Mouse (Mus musculus) urinary bladder, adult 18-20 months (tissue): ENCODE measurements around the gene Slc35c2.

Experiments used
- DNase-seq, 2 experiments: peaks; one replicate each; pipeline ENCODE4 v3.0.0; 2022; ENCODE audit warnings: low spot score in 2 of 2, mixed read lengths in 2 of 2

Slc35c2 gene

DNA sequence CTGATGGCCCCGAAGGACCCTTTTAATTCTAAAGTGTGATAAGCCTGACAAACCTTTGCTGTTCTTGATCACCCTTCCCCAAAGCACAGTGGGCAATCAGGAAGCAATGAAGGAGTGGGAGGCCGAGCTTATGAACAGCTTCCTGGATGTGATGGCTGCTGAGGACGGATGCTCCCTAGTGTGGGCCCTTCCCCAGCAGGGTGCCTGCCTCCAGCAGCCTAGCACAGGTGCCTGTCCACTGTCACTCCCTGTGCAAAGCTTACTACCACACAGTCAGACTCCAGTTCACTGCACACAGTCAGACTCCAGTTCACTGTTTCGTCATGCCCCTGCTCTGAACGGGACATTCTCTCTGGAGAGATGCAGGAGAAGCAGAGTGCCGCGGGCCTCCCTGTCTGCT, 24.7 kb upstream of the Slc35c2 start:
- no peak for DNase-seq

DNA sequence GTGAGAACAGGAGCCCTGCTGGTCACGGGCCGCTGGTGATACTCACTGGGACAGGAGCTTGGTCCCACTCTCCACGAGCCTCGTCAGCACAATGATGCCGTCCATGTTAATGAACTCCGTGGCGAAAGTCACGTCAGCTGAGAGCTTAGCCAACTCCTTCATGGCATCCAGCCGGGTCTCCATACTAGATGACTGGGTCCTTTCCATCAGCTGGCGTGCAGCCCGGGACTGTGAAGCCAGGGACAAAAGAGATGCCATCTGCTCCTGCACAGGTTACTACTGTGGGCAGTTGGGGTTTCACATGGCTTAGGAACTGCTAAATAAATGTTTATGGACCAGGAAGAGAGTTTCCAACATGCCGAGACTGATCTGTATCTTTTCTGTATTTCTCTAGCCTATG, 23.9 kb upstream of the Slc35c2 start:
- DNase-seq = no peak

DNA sequence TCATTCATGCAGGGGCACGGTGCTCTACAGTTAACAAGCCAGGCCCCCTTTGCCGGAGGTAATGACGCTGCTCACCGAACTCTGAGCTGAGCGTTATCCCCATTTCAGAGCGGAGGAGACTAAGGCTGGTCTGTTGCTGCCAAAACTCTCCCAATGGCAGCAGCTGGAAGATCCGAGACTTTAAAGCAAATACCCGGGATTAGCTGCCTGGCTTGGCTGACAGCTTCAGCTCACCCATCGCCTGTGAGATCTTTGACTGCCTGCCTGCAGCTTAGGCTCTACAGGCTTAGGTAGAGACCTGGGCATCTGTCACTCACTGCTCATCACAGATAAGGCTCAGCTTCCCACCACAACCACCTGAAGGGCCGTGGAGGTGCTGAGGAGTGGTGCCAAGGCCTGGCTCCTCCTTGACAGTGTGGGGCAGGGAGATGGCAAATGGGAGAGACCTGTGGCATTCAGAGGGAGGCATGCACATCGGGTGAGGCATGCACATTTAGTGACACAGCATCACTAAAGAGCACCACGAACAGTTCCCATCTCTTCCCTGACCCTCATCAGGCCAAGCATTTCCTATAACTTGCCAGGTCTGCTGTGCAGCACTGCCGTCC, 23.3 kb upstream of the Slc35c2 start:
- no peak for DNase-seq

DNA sequence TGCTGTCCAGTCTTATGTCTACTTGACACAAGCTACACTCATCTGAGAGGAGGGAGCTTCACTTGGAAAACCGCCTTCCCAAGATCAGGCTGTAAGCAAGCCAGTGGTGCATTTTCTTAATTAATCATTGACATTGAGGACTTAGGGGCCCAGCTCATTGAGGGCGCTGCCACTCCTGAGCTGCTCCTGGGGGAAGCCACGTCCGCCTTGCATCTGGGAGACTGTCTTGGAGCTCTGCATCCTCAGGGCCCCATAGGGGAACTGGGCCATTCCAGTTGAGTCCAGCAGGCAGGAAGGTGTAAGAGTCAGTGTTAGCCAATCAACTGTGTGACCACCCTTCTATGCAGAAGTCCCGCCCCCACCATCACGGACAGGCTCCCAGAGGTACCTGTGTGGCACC, 20.1 kb upstream of the Slc35c2 start:
- DNase-seq = no peak

DNA sequence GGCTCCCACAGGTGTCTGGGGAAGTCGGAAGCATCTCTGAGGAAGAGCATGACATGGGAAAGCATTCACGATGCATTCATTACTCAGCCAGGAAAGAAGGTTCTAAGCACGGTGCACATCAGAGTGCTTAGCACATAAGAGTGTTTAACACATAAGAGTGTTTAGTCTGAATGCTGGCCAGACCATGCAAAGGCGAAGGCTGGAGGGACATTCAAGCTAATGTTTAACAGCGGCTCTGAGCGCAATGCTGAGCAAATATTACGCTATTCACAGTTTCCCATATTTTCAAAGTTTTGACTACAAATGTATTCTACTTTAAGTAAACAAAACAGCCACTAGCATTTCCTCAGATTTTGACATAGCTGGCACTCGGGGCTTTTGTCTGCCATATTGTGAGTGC, 17.8 kb upstream of the Slc35c2 start:
- no peak for DNase-seq

DNA sequence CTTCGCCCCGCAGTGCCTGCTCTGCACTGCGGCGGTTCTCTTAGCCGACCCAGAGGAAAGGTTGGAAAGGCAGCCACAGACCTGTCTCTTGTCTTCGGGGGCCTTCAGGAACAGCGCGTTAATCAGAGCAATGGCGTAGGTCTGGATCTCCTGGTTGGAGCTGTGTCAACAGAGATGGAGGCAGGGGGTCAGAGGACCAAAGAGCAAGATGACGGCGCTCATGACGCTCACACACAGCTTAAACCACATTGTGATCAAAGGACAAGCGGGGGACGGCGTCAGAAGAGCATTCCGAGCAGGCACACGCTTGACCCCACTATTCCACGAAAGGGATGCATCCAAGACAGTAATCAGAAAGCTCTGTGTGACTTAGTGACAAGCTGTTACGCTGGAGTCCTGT, 17.1 kb upstream of the Slc35c2 start:
- no peak for DNase-seq

DNA sequence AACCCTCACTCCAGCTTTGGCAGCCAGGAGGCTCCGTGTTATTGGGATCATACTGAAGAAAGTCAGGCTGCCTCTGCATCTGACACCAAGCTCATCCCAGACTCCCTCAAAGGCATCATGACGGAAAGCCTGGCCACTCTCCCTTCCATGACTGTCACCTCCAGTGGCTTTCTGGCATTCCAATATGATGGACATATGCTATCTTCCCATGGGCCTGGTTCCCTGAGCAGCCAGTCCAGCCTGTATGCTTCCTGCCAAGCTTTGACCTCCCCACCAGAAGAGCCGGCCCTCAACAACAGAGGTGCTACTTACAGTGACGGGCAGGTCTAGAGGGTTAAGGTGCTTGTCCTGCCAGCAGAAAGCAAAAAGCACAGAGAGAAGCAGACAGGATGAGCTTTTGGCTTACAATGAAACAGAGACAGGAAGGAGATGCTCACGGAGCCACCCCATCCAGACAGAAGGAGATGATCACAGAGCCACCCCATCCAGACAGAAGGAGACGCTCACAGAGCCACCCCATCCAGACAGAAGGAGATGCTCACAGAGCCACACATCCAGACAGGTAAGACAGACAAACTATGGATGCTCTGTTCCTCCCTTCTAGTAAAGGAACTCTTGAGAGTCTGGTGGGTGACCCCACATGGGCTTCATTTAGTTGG, 15.8 kb upstream of the Slc35c2 start:
- no peak for DNase-seq

DNA sequence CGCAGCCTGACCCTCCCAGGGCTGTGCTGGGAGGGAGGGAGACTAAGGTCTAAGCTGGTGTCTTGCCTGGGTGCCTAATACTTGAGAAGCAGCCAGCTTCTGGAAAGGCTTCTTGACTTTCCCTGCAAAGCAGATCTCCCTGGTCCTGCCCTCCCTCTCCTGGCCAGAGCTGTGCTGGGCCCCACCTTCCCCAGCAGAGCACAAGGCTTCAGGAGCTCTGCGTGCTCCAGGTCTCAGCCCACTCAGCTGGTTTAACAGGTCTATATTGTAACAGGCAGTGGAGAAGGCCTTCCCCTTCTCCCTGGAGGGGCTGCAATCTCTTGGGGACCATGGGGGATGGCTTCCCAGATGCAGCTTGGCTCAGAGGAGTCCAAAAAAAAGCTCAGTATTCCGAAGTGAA, 13.7 kb upstream of the Slc35c2 start:
- DNase-seq = no peak

DNA sequence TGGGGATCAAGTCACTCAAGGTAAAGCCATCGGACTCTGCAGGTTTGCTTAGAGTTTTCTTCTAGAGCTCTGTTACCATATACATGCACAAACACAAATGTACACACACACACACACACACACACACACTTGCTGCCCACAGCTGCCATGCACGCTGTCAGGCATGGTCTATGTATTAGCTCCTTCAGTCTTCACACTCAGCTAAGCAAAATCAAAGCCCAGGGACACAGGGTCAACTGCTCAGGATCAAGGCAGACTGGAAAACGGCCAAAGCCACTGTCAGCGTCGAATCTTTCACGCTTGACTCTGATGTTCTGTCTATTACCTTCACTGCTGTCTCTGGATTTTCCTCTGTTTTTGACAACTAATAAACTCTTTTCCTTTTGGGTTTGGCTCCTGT, 13.2 kb upstream of the Slc35c2 start:
- DNase-seq = no peak

DNA sequence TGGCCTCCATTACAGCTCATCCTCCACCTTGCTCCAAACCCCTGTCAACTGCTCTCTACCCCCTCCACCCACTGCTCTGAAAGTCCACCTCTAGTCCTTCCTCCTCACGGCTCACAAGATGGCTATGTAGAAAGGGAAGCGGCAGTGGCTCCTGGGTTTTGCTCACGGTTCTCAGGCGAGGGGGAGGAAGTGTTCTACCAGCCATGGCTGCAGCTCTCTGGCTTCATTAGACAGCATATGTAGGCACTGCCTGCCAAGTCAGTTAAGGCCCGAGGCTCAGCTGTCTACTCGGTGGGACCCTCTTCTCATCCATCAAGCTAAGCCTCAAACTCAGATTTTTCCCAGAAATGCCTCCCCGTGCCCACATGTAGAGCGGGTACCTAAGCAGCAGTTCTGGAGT, 12.8 kb upstream of the Slc35c2 start:
- DNase-seq = no peak

DNA sequence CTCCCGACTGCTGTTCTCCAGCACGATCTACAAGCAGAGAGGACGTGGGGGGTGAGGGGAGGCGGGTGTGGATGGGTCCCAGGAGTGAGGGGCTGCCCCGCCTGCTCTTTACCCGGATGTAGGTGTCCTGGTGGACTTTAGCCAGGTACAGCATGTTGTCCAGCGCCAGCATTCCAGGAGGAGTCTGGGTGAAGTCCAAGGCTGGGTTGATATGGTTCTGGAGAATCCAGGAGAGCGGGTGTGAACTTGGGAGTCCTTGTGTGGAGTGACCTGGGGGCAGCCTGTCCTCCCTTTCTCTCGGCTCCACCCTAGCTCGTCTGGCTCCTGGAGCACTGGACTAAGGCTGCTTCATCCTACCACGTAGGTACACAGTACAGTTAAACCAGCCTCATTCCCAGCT, 9.8 kb upstream of the Slc35c2 start:
- DNase-seq = no peak

DNA sequence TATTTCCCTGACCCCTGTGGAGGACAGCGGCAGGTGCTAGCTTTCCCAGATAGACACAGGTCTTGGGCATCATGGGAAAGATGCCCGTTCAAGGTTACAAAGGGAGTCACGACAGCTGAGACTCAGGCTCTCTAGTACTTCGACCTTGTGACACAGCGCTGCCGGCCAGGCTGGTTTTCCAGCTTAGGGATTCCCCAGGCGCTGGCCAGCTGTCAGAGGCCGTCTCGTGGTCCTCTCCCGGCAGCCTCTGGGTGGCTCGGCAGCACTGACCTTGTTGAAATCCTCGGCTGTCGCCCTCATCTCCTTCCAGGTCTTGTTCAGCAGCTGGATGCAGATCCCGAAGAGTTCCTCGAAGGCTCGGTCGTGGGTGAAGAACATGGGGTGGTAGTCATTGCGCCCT, 8.9 kb upstream of the Slc35c2 start:
- no peak for DNase-seq

DNA sequence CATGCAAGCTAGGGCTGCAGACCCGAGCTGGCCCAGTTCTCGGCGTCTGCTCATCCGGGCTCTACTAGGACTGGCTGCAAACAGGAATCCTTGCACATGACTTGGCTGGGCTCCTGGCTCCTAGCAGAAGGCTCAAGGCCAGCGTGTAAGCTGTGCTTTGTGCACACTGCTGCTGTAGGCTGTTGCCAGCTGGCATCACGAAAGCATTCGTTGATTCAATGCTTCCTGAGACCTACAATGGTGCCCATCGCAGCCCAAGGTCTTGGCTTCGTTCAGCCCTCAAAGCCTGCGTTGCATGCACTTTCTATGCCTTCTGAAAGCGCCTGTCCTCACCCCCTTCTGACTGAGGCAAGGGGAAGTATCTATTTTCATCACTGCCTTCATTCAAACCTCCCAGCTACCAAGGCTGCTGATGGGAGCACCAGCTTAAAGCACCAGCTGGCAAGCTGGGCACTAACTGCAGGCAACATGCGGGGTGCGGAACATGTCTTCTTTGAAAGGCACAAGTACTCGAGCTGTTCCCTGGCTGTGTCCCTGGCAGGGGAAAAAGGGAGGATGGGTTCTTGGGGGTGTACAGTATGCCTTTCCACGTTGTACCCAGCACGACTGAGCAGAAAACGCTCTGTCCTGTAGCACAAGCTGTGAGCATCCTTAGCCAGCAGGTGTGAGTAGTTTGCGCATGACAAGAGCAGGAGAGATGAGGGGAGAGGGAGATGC, 804 bp upstream of the Slc35c2 start:
- peak; percentile 16 to 64 for DNase-seq

DNA sequence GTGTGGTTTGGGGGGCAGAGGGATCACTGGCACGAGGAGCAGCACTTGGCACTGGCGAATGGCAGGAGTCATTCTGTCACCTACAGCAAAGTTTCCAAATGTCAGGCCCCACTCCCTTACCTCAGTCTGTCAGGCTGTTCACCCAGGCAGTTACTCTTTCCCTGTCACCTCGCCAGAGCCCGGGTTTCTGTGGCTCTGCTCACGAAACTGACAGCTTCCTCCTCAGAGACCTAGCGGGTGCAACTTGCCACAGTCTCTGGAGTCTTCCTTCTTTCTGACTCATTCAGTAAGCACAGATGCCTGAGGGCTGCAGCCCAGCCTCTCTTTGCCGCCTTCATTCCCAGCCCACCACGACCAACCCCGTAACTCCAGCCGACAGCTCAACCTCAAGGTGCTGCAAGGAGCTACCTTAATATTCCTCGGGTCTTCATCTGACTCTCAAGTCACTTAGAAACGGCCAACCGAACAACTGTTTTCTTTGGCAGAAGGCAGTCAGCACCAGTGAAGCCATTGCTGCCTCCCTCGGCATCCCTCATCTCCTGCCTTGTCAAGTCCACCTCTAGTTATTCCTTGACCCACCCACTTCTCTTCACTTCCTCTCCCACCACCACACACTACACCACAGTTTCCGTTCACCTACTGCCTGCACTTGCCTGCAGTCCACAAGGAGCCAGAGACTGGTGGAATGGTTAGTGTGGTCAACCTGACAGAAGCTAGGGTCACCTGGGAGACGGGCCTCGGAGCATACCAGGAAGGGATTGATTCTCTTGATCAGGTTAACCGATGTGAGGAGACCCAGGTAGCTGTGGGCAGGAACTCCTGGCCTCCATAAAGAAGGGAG, 1.1 kb downstream of the Slc35c2 start:
- no peak for DNase-seq

DNA sequence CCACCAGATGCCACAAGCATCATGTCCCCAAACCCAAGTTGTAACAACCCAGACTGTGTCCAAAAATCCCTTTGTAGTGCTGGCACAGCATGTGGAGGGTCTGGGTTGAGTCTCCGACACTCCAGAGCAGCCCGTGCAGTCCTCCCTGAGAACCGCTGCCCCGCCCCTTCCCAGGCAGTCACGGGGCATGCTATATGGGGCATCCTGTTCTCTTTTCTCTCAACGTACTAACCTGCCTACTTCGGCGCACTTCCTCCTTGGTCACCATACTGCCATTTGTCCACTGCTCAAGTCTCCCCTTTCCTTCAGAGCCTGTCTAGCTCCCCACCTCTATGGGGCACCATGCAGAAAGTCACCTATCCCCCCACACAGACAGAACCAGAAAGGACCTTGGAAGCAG, 2.0 kb downstream of the Slc35c2 start:
- no peak for DNase-seq

DNA sequence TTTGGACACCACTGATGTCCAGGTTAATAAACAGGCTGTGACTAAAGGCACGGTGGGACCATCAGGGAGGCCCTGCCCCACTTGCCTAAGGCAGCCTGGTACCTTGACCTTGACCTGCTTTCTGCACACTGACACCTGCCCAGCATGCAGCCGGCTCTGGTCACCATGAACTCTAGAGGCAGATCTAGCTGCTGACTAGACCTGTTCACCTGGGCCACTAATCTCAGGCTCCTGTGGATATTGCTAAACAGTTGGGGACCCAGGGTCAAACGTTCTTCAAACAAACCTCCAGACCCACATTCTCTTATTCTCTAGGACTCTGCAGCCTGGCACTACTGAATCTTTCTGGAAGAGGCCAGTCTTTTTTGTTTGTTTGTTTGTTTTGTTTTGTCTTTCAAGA, 2.6 kb downstream of the Slc35c2 start:
- no peak for DNase-seq

DNA sequence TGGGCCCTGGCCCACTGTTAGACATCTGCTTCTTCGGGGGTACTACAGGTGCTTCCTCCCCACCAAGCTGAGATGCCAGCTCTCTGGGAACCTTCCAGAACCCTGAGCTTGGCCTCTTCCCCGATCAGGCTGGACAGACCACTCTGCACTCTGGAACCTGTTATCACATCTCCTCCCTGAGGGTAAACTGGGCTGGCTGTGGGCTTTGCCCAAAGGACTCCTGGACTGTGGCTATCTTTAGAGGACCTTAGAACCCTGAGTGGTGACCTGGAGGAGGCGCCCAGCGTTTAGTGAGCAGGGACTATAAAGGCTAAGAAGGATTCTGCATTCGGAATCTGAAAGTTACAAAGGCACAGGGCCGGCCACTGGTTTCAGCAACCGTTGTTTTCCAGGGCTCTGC, 3.3 kb downstream of the Slc35c2 start:
- no peak for DNase-seq

DNA sequence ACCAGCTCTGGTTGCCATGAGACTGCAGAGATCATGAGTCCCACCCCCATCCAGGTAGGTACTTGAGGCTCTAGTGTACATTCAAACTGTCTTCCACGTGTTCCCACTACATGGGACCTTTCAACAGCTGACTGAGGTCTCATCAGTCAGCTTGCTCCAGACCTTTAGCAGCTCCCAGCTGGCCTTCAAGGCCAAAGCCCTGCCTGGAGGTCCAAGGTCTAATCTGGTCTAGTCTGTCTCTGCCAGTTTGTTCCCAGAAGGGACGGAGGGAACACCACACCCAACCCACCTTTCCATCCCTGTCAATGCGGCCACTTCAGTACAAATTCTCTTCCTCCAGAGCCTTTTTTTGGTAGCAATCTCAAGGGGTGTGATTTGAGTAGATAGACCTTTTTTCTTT, 4.0 kb downstream of the Slc35c2 start:
- DNase-seq = no peak

DNA sequence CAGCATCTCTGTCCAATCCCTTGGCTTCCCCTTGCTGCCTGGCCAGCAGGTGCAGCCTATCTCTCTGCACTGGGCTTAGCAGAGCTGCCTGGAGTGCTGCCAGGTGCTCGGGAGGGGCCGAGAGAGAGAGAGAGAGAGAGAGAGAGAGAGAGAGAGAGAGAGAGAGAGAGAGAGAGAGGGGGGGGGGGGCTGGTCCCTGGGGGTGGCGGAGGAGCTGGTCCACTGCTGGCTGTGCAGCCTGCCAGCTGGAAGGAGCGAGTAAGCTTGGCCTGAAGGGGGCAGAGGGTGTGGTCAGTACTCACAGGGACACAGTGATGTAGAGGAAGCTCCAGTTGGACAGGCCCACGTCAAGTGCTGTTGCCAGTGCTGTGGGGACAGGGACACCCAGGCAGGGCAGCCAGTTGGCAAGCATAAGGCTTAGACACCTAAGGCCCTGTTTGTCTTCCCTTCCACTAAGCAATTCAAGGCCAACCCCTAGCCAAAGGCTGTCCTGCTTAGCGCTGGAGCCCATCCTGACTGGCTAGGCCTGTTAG, 5.8 kb downstream of the Slc35c2 start:
- no peak for DNase-seq

DNA sequence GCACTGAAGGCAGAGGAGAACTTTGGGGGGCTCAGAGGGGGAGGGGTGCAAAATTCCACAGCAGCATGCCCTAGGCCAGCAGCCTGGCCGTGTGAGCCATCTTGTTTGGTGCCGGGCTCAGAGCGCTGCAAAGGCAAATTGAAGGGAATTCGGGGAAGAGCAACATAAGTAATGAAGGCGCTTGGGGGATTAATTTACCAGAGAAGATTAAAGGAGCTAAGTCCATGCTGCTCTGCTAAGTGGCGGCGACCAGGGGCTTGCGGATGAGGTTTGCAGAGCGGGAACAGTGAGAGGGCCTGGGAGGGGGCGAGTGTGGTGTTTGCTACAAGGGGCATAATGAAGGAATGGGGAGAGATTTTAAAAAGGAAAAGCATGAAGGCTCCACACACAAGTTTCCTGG, 8.3 kb downstream of the Slc35c2 start:
- no peak for DNase-seq

DNA sequence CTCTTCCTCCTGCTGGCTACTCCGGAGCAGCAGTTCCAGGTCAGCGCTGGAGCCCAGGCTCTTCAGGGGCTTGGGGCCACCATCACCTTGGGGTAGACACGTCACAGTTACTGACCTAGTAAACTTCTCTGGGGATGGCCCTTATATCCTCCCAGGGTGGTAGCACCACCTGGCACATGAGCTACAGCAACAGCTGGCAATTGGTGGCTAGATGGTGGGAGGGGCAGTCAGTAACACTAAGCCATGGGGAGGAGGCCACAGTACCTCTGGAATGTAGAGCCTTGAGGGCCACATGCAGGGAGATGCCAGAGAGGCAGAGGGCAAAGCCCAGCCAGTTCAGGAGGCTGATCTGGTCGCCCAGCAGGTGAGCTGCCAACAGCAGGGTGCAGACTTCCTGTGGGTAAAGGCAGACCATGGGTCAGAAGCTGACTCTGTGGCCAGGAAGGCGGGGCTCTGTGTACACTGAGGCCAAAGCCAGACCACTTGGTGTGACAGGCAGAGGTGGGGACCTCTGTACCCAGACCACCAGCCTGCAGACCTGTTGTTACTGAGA, 10.4 kb downstream of the Slc35c2 start:
- DNase-seq = no peak

DNA sequence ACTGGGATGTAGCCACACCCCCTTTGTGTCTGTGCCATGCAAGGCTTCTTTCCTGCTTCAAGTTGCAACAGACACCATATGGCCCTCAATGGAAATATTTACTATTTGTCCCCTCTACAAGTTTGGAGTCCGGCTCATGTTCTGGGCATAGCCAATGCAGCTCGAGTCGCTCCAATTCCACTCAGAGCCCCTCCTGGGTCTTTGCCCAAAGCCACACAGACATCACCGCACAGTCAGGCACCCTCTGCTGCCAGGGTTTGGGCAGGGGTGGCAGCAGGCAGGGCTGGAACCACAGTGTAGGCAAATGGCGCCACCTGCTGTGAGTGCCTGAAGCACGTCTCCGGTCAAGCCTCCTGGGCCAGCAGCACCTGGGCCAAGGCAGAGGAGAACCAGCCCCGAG, 11.8 kb downstream of the Slc35c2 start:
- DNase-seq = peak; percentile 40 to 63
